Mouse (Mus musculus): ENCODE results near the gene Lrrk1.

Gene Lrrk1

DNA sequence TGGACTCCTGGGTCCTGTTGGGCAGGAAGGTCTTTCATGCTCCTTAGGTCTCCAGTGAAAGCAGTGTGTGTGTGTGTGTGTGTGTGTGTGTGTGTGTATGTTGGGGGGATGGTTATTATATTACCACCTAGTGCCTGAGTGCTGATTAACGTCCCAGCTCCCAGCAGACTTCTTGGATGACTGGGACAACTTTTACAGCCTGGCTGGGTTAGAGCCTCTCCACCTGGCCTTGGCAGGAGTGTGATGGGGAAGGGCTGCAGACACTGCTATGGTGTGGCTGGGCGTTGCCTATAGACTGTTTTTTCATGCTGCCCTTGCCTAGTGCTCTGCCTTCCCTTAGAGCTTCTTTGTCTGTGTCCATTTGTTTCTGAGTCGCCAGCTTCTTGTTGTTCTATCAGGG, 48.1 kb downstream of the Lrrk1 start:
- in situ Hi-C loops (cut with MseI, MboI) = no loop called here

- in situ Hi-C loops (cut with MseI, MboI) = no loop called here
These were observed 48.5 kb downstream of the Lrrk1 start for GRCm38 (mm10) chr7:66339625-66340024.

- in situ Hi-C loops (cut with MseI, MboI) = no loop called here
These were observed 51.2 kb downstream of the Lrrk1 start for GRCm38 (mm10) chr7:66336955-66337354.

DNA sequence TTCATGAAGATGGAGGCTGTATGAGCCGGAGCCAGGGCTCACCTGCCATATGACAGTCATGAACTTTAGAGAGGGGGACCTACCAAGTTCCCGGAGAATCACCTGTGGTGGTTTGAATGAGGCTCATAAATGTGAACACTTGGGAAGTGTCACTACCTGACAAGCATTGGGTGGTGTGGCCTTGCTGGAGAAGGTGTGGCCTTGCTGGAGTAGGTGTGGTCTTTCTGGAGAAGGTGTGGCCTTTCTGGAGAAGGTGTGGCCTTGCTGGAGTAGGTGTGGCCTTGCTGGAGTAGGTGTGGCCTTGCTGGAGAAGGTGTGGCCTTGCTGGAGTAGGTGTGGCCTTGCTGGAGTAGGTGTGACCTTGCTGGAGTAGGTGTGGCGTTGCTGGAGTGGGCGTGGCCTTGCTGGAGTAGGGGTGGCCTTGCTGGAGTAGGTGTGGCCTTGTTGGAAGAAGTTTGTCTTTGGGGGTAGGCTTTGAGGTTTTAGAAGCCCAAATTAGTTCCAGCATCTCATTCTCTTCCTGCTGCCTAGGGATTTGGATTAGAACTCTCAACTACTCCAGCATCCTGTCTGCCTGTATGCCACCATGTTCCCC, 54.1 kb downstream of the Lrrk1 start:
- in situ Hi-C loops (cut with MseI, MboI) = no loop called here

- in situ Hi-C loops (cut with MseI, MboI) = no loop called here
These were observed 55.8 kb downstream of the Lrrk1 start for GRCm38 (mm10) chr7:66332340-66332739.

DNA sequence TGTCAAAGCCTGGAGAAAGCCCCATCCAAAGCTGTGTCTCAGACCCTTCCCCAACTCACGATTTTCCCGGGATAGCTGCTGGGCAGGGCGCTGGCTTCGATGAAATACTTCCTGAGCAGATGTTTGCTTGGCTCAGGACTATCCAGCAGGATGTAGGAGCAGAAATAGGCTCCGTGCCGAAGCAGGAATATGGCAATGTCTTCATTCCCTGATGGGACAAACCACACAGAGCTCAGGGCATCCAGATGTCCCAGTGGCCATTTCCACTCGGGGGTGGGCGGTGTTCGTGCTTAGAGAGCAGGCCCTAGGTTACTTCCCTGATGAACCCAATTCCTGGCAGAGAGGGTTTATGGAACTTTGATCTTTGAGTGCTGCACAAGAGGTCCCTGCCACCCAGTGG, 57.5 kb downstream of the Lrrk1 start:
- in situ Hi-C loops (cut with MseI, MboI) = no loop called here

GRCm38 (mm10) chr7:66327516-66327915, 60.6 kb downstream of the Lrrk1 start:
- in situ Hi-C loops (cut with MseI, MboI) = no loop called here

- in situ Hi-C loops (cut with MseI, MboI) = no loop called here
These were observed 62.6 kb downstream of the Lrrk1 start for GRCm38 (mm10) chr7:66325419-66326053.

- in situ Hi-C loops (cut with MseI, MboI) = loop anchor here in 1 of 2 experiments (25.0 kb wide), 1 partner anchor 339 kb away; no protein-coding TSS in a partner anchor
These were observed 64.7 kb downstream of the Lrrk1 start for GRCm38 (mm10) chr7:66323252-66324015.

DNA sequence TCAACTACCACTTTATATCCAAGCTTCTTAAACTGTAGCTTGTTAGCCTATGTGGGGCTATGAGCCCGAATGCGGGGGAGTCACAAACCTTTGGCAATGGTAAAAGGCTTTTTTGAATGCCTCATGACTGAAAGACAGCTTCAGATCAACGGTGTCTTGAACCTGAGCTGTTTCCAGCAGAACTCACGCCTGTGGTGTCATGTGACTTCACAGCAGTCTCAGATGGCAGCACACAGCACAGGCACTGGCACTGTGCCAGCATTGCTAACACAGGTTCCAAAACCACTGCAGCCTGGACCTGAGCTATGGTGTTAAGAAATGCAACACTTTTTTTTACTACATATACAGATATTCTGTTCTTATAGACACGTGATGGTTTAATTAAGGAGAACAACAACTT, 67.2 kb downstream of the Lrrk1 start:
- in situ Hi-C loops (cut with MseI, MboI) = loop anchor here in 1 of 2 experiments (25.0 kb wide), 1 partner anchor 341 kb away; no protein-coding TSS in a partner anchor

GRCm38 (mm10) chr7:66318147-66318546, 70.0 kb downstream of the Lrrk1 start:
- in situ Hi-C loops (cut with MseI, MboI) = loop anchor here in 1 of 2 experiments (25.0 kb wide), 1 partner anchor 344 kb away; no protein-coding TSS in a partner anchor

DNA sequence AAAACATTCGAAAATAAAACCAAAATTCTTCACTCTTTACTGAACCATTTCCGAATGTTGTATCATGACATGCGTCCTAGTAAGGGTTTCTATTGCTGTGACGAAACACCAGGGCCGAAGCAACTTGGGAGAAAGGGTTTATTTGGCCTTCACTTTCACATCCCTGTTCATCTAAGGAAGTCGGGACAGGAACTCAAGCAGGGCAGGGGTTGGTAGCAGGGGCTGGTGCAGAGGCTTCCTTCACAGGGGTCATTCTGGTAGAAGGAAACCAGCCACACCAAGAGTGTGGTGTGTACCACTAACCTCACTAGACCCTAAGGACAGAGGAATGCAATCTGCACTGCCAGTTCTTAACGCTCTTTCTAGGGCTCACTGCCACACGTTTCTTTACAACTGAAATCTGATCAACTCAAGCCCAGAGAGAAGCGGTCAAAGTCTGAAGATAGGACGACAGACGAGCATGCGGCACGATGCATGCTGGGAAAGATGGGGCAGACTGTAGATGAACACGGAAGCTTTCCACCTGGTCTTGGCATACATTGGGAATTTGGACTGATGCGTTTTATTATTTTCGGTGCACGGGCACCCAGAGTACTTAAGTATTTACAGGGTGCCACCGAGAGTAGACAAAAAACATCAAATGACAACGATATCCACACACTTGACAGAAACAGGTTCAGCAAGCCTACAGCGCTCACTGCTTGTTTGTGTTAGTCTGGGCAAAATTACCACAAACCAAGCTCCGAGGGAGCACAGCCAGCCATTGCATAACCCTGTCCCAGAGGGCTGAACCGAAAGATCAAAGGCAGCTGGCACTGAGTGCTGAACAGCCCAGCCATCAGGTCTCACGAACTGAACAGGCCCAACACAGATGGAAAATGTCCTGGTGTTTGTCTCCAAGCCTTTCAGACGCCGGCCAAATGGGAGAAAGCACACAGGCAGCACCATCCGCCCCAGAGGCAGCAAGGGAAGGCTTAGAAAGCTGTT, 77.2 kb downstream of the Lrrk1 start:
- in situ Hi-C loops (cut with MseI, MboI) = loop anchor here (5.0 to 25.0 kb wide), 2 partner anchors 76 to 351 kb away; partner anchors contain the start of gene Lrrk1 (in 2 of the 2)

DNA sequence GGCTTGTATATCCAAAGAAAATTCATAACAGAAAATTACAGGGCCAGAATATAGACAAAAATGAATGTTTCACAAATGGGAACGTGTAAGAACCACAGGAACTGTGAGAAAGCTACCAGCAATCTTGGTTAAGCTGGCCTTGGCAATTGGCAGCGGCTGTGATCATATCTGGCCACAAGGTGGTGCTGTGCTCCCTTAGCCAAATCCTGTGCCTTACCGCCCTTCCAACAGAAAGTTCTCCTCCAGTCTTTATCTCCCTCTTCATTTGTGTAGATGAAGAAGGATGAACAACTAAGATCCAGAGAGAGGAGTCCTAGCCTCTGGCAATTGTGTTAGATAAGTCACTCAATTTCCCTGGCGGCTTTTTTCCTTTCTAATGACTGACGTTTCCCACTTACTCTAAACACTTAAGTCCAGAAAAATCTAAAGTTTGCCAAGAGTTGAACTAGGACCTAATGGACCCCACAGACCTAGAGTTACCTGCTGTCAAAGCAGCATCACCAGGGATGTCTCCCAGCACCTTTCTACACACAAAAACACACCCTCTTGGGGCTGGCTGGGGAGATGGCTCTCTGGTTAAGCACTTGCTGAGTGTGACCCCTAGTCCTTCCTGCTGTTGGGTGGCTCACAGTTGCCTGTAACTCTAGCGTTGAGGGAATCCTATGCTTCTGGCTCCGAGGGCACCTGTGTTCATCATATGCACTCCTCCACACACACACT, 78.0 kb downstream of the Lrrk1 start:
- in situ Hi-C loops (cut with MseI, MboI) = loop anchor here (5.0 to 25.0 kb wide), 3 partner anchors 77 to 355 kb away; partner anchors contain the start of gene Lrrk1 (in 2 of the 2)

- in situ Hi-C loops (cut with MseI, MboI) = loop anchor here (10.0 to 25.0 kb wide), 2 partner anchors 353 to 355 kb away; no protein-coding TSS in a partner anchor
These were observed 78.8 kb downstream of the Lrrk1 start for GRCm38 (mm10) chr7:66309240-66309949.

- in situ Hi-C loops (cut with MseI, MboI) = loop anchor here (10.0 to 25.0 kb wide), 2 partner anchors 354 to 356 kb away; no protein-coding TSS in a partner anchor
These were observed 79.4 kb downstream of the Lrrk1 start for GRCm38 (mm10) chr7:66308581-66309239.

DNA sequence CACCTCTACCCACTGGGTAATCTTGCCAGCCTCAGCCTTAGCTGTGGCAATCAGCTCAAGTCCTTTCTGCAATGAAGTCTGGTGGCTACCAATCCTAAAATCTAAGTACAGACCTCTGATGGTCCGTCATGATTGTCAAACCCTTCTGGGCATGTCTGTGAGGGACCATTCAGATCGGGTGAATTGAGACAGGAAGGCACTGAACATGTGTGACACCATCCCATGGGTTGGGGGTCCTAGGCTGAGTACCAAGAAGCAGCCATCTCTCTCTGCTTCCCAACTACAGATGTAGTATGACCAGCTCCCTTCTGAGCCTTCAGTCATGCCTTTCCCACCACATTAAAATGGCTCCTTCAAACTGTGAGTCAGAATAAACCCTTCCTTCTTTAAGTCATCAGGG, 80.4 kb downstream of the Lrrk1 start:
- in situ Hi-C loops (cut with MseI, MboI) = loop anchor here (10.0 to 25.0 kb wide), 2 partner anchors 355 to 357 kb away; no protein-coding TSS in a partner anchor

- in situ Hi-C loops (cut with MseI, MboI) = loop anchor here (10.0 to 25.0 kb wide), 2 partner anchors 357 to 359 kb away; no protein-coding TSS in a partner anchor
These were observed 82.4 kb downstream of the Lrrk1 start for GRCm38 (mm10) chr7:66305714-66306198.

DNA sequence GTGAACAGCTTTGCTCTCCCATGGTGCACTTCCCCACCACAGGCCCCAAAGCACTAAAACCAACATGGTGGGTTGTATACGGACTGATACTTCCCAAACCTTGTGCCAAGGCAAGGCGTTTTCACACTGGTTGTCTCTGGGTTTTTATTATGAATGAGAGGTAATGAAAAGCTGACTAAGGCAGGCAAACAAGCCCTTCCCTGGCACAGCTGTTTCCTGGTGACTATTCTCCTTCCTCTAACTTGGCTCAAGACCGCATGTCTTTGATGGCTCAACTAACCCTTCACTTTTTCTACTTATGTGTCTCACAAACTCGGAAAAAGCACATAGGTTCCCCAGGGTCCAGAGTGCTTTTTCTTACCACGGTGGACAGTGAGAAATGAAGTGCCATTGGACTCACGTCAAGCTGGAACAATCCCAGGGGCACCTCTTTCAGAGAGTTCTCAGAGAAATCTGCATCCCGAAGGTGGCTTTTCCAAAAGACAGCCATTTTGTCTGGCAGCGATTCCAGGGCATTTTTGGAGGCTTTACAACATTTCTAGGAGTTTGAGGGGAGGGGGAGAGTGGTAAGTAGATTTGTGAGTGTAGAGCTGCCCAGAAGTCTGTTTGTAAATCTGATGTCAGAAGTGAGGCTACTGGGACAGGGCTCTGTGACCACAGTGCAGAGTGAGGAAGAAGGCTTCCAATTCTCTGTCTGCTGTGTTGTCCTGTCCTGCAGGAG, 83.0 kb downstream of the Lrrk1 start:
- in situ Hi-C loops (cut with MseI, MboI) = loop anchor here (5.0 to 25.0 kb wide), 4 partner anchors 198 to 360 kb away; partner anchors contain the start of gene Chsy1 (in 1 of the 2)

Measured in mouse trophoblast stem cell (cell line).